ENCODE assay signal across 18 mouse cellular contexts in the genomic region with DNA sequence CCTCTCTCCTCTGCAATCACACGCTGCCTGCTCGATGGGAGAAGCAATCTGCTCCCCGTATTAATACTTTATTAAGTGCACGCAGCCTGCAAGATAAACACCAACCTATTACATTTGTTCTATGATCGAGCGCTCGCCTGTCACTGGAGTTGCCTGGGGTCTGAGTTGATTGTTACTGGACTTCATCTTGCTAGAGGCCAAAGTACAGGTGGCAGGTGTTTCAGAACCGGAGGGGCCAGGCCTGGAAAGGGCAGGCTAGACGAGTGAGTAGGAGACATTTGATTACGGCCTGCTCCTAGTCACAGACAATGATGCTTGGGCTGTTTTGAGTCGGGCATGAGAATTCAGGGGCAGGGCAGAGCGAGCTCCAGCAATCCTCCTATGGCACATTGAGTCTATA.
DNase-seq lines count a peak whose midpoint lies in the region; ATAC-seq and TF ChIP-seq lines count a peak whose summit lies in the region.
"Had no signal": no experiment of that assay in that cellular context is flagged by ENCODE, and none has a peak within 500 bp of the region (broad histone marks: within the 10 kb centered on the region; RNA-seq: fewer than 3 reads in every experiment).

No protein-coding gene starts in this region.

- ATAC-seq in hindbrain, postnatal 0 days, result no peak
- no peak for ATAC-seq in midbrain, embryonic 12.5 days (ENCODE audit: low FRiP score, low read depth)
- ATAC-seq in midbrain, embryonic 11.5 days (ENCODE audit: low FRiP score), result no peak
- ATAC-seq in intestine, embryonic 14.5 days (replicated peaks; ENCODE audit: low FRiP score, low TSS enrichment, low read depth), result no peak
- ATAC-seq in intestine, embryonic 16.5 days, result 0 out of 2 replicates have a peak, but pooled peaks have one; percentile 40

- no peaks in the 10 kb centered on the region for H3K36me3 ChIP-seq in hindbrain, embryonic 10.5 days
- no peaks in the 10 kb centered on the region for H3K36me3 ChIP-seq in hindbrain, postnatal 0 days (ENCODE audit: insufficient read depth, low read length)
- H3K36me3 ChIP-seq in midbrain, embryonic 12.5 days, result no peaks in the 10 kb centered on the region
- H3K36me3 ChIP-seq in midbrain, embryonic 11.5 days (ENCODE audit: control insufficient read depth, insufficient read depth, low read length), result no peaks in the 10 kb centered on the region
- H3K36me3 ChIP-seq in intestine, embryonic 14.5 days (ENCODE audit: control insufficient read depth, insufficient read depth, low read length), result no peaks in the 10 kb centered on the region
- H3K36me3 ChIP-seq in intestine, embryonic 16.5 days (ENCODE audit: control insufficient read depth, insufficient read depth, low read length), result no peaks in the 10 kb centered on the region
- H3K36me3 ChIP-seq: embryonic facial prominence, embryonic 13.5 days; G1E; heart, embryonic 12.5 days; hindbrain, embryonic 15.5 days had no signal

- H3K4me3 ChIP-seq in hindbrain, embryonic 10.5 days, result no peak overlapping the region
- H3K4me3 ChIP-seq in hindbrain, postnatal 0 days (ENCODE audit: low read length), result no peak overlapping the region
- no peak overlapping the region for H3K4me3 ChIP-seq in midbrain, embryonic 12.5 days
- no peak overlapping the region for H3K4me3 ChIP-seq in midbrain, embryonic 11.5 days (ENCODE audit: low read depth, low read length)
- H3K4me3 ChIP-seq in intestine, embryonic 14.5 days (ENCODE audit: low read depth, low read length), result no peak overlapping the region
- H3K4me3 ChIP-seq in intestine, embryonic 16.5 days (ENCODE audit: low read length), result no peak overlapping the region
- H3K4me3 ChIP-seq: embryonic facial prominence, embryonic 13.5 days; gastrocnemius, adult 2 months; heart, embryonic 12.5 days; hindbrain, embryonic 15.5 days had no signal

- H3K4me1 ChIP-seq in hindbrain, embryonic 10.5 days (replicated peaks), result peaks cover 32% of the 10 kb centered on the region
- H3K4me1 ChIP-seq in hindbrain, postnatal 0 days (ENCODE audit: insufficient read depth, low read length), result no peaks in the 10 kb centered on the region
- peaks cover 24% of the 10 kb centered on the region for H3K4me1 ChIP-seq in midbrain, embryonic 12.5 days
- H3K4me1 ChIP-seq in midbrain, embryonic 11.5 days (ENCODE audit: control insufficient read depth, insufficient read depth, low read length), result peaks cover 6% of the 10 kb centered on the region; the same call in 1 of the 2 replicates
- H3K4me1 ChIP-seq in intestine, embryonic 14.5 days (replicated peaks; ENCODE audit: control insufficient read depth, insufficient read depth, low read length), result no peaks in the 10 kb centered on the region
- H3K4me1 ChIP-seq in intestine, embryonic 16.5 days (ENCODE audit: control insufficient read depth, insufficient read depth, low read length), result peaks cover 9% of the 10 kb centered on the region
- H3K4me1 ChIP-seq: embryonic facial prominence, embryonic 13.5 days had no signal

- 65% methylated on average over 12 of the region's 12 CpGs for WGBS in hindbrain, embryonic 10.5 days
- WGBS in hindbrain, postnatal 0 days, result 50% methylated on average over 12 of the region's 12 CpGs
- 68% methylated on average over 12 of the region's 12 CpGs for WGBS in midbrain, embryonic 12.5 days
- 66% methylated on average over 12 of the region's 12 CpGs for WGBS in midbrain, embryonic 11.5 days
- WGBS in intestine, embryonic 14.5 days, result 50% methylated on average over 12 of the region's 12 CpGs
- WGBS in intestine, embryonic 16.5 days, result 46% methylated on average over 12 of the region's 12 CpGs

- no peak overlapping the region for H3K4me2 ChIP-seq in hindbrain, postnatal 0 days (ENCODE audit: low read depth, low read length)
- no peak overlapping the region for H3K4me2 ChIP-seq in midbrain, embryonic 12.5 days (replicated peaks)
- H3K4me2 ChIP-seq in midbrain, embryonic 11.5 days, result no peak overlapping the region
- H3K4me2 ChIP-seq in intestine, embryonic 14.5 days (ENCODE audit: low read length), result no peak overlapping the region
- no peak overlapping the region for H3K4me2 ChIP-seq in intestine, embryonic 16.5 days (ENCODE audit: low read depth, low read length)
- H3K4me2 ChIP-seq: embryonic facial prominence, embryonic 13.5 days; heart, embryonic 12.5 days; hindbrain, embryonic 15.5 days had no signal

- H3K27me3 ChIP-seq in hindbrain, embryonic 10.5 days (ENCODE audit: insufficient read depth, poor library complexity, severe bottlenecking), result peaks cover 9% of the 10 kb centered on the region
- H3K27me3 ChIP-seq in hindbrain, postnatal 0 days (ENCODE audit: insufficient read depth, low read length), result no peaks in the 10 kb centered on the region
- H3K27me3 ChIP-seq in midbrain, embryonic 12.5 days, result peaks cover 8% of the 10 kb centered on the region
- H3K27me3 ChIP-seq in midbrain, embryonic 11.5 days (ENCODE audit: control insufficient read depth, insufficient read depth, low read length), result no peaks in the 10 kb centered on the region
- H3K27me3 ChIP-seq in intestine, embryonic 14.5 days (replicated peaks; ENCODE audit: control insufficient read depth, insufficient read depth, low read length), result no peaks in the 10 kb centered on the region
- H3K27me3 ChIP-seq in intestine, embryonic 16.5 days (replicated peaks; ENCODE audit: control insufficient read depth, insufficient read depth, low read length), result no peaks in the 10 kb centered on the region
- H3K27me3 ChIP-seq: hindbrain, embryonic 15.5 days had no signal

- H3K27ac ChIP-seq in hindbrain, embryonic 10.5 days, result peak overlapping the region; percentile 64; the same call in 1 of the 2 replicates
- no peak overlapping the region for H3K27ac ChIP-seq in hindbrain, postnatal 0 days
- 0 out of 2 replicates have a peak overlapping the region, but pooled peaks have one; percentile 15 for H3K27ac ChIP-seq in midbrain, embryonic 12.5 days (replicated peaks)
- no peak overlapping the region for H3K27ac ChIP-seq in midbrain, embryonic 11.5 days (ENCODE audit: low read depth, low read length)
- no peak overlapping the region for H3K27ac ChIP-seq in intestine, embryonic 14.5 days (ENCODE audit: low read depth)
- H3K27ac ChIP-seq in intestine, embryonic 16.5 days (ENCODE audit: low read length), result no peak overlapping the region; the same call in 1 of the 2 replicates
- H3K27ac ChIP-seq: embryonic facial prominence, embryonic 13.5 days; gastrocnemius, adult 2 months had no signal

- no peak for DNase-seq in hindbrain, embryonic 10.5 days (ENCODE audit: low spot score)
- no peak for DNase-seq in hindbrain, postnatal 0 days (ENCODE audit: low spot score)
- DNase-seq in midbrain, embryonic 11.5 days (ENCODE audit: low spot score, missing footprints), result no peak
- peak; percentile 57 for DNase-seq in intestine, embryonic 14.5 days (ENCODE audit: low spot score)
- DNase-seq in heart, postnatal 14 days, result no peak
- DNase-seq in spleen, postnatal 36 days (ENCODE audit: low spot score in 2 of 2), result no peak
- DNase-seq: adrenal gland, postnatal 14 days; cerebellum, adult 11-12 months; cerebellum, adult 9-10 months; gastrocnemius, adult 2 months; gastrocnemius, postnatal 25 days; heart, postnatal 36 days had no signal

- H3K9ac ChIP-seq in hindbrain, postnatal 0 days (replicated peaks; ENCODE audit: low read length), result no peak overlapping the region
- H3K9ac ChIP-seq in midbrain, embryonic 12.5 days (replicated peaks), result no peak overlapping the region
- no peak overlapping the region for H3K9ac ChIP-seq in midbrain, embryonic 11.5 days (ENCODE audit: low read length)
- no peak overlapping the region for H3K9ac ChIP-seq in intestine, embryonic 14.5 days (ENCODE audit: low read length)
- H3K9ac ChIP-seq in intestine, embryonic 16.5 days (ENCODE audit: low read depth, low read length), result no peak overlapping the region
- H3K9ac ChIP-seq: embryonic facial prominence, embryonic 13.5 days; hindbrain, embryonic 15.5 days had no signal

- no peaks in the 10 kb centered on the region for H3K9me3 ChIP-seq in hindbrain, embryonic 10.5 days
- H3K9me3 ChIP-seq in hindbrain, postnatal 0 days (ENCODE audit: low read length), result no peaks in the 10 kb centered on the region
- no peaks in the 10 kb centered on the region for H3K9me3 ChIP-seq in midbrain, embryonic 12.5 days
- H3K9me3 ChIP-seq in midbrain, embryonic 11.5 days (ENCODE audit: control insufficient read depth, low read length), result no peaks in the 10 kb centered on the region
- H3K9me3 ChIP-seq in intestine, embryonic 14.5 days (ENCODE audit: control insufficient read depth, low read length), result no peaks in the 10 kb centered on the region; the same call in 1 of the 2 replicates
- H3K9me3 ChIP-seq in intestine, embryonic 16.5 days (ENCODE audit: control insufficient read depth, low read length), result no peaks in the 10 kb centered on the region
- H3K9me3 ChIP-seq: embryonic facial prominence, embryonic 13.5 days; heart, embryonic 12.5 days; hindbrain, embryonic 15.5 days had no signal

- intact Hi-C loops in heart, postnatal 14 days (cut with DNase I), result no loop called here

- TF ChIP-seq CTCF in hindbrain, postnatal 0 days (IDR thresholded peaks at IDR 0.05; ENCODE audit: low read depth), result no peak

Comparison
In these comparisons a context has a peak if more than half of its experiments do, and no peak if none do; other contexts are left out.
1. H3K27ac ChIP-seq: peak in hindbrain, embryonic 10.5 days (single experiment) and midbrain, embryonic 12.5 days (single experiment); none in hindbrain, postnatal 0 days (single experiment), midbrain, embryonic 11.5 days (single experiment), intestine, embryonic 14.5 days (single experiment) and intestine, embryonic 16.5 days (single experiment).